Mouse (Mus musculus): ENCODE measurements around the gene Ttc26.
"Not testable (repeated sequence)": the region's sequence is repeated elsewhere in the genome, so short reads cannot be mapped to it uniquely, and the experiment has no call there.

Ttc26 gene

GRCm38 (mm10) chr6:38354723-38355353 lies 26.4 kb upstream of the Ttc26 start:
- in situ Hi-C loops (cut with MboI; ENCODE audit: low pct_unique_long_range_greater_than_20kb in 1 of 2, low sequenced_read_pairs in 2 of 2, unreplicated experiment in 1 of 2), result no loop called here

- in situ Hi-C loops (cut with MboI; ENCODE audit: low pct_unique_long_range_greater_than_20kb in 1 of 2, low sequenced_read_pairs in 2 of 2, unreplicated experiment in 1 of 2), result no loop called here
Measured at GRCm38 (mm10) chr6:38355354-38355823, 25.9 kb upstream of the Ttc26 start.

- in situ Hi-C loops (cut with MboI; ENCODE audit: low pct_unique_long_range_greater_than_20kb in 1 of 2, low sequenced_read_pairs in 2 of 2, unreplicated experiment in 1 of 2), result no loop called here
Measured at GRCm38 (mm10) chr6:38355862-38356261, 25.4 kb upstream of the Ttc26 start.

- in situ Hi-C loops (cut with MboI; ENCODE audit: low pct_unique_long_range_greater_than_20kb in 1 of 2, low sequenced_read_pairs in 2 of 2, unreplicated experiment in 1 of 2), result not testable (repeated sequence)
Measured at GRCm38 (mm10) chr6:38356661-38357433, 24.4 kb upstream of the Ttc26 start.

- in situ Hi-C loops (cut with MboI; ENCODE audit: low pct_unique_long_range_greater_than_20kb in 1 of 2, low sequenced_read_pairs in 2 of 2, unreplicated experiment in 1 of 2), result no loop called here
Measured at GRCm38 (mm10) chr6:38357603-38358252, 23.5 kb upstream of the Ttc26 start.

- in situ Hi-C loops (cut with MboI; ENCODE audit: low pct_unique_long_range_greater_than_20kb in 1 of 2, low sequenced_read_pairs in 2 of 2, unreplicated experiment in 1 of 2), result no loop called here
Measured at GRCm38 (mm10) chr6:38358253-38359027, 22.8 kb upstream of the Ttc26 start.

- in situ Hi-C loops (cut with MboI; ENCODE audit: low pct_unique_long_range_greater_than_20kb in 1 of 2, low sequenced_read_pairs in 2 of 2, unreplicated experiment in 1 of 2), result not testable (repeated sequence)
Measured at GRCm38 (mm10) chr6:38359044-38359735, 22.1 kb upstream of the Ttc26 start.

GRCm38 (mm10) chr6:38359736-38360499 lies 21.4 kb upstream of the Ttc26 start:
- in situ Hi-C loops (cut with MboI; ENCODE audit: low pct_unique_long_range_greater_than_20kb in 1 of 2, low sequenced_read_pairs in 2 of 2, unreplicated experiment in 1 of 2), result no loop called here

GRCm38 (mm10) chr6:38361065-38361464 lies 20.2 kb upstream of the Ttc26 start:
- in situ Hi-C loops (cut with MboI; ENCODE audit: low pct_unique_long_range_greater_than_20kb in 1 of 2, low sequenced_read_pairs in 2 of 2, unreplicated experiment in 1 of 2), result no loop called here

- in situ Hi-C loops (cut with MboI; ENCODE audit: low pct_unique_long_range_greater_than_20kb in 1 of 2, low sequenced_read_pairs in 2 of 2, unreplicated experiment in 1 of 2), result no loop called here
Measured at GRCm38 (mm10) chr6:38361937-38362336, 19.3 kb upstream of the Ttc26 start.

GRCm38 (mm10) chr6:38363370-38363769 lies 17.9 kb upstream of the Ttc26 start:
- in situ Hi-C loops (cut with MboI; ENCODE audit: low pct_unique_long_range_greater_than_20kb in 1 of 2, low sequenced_read_pairs in 2 of 2, unreplicated experiment in 1 of 2), result no loop called here

- in situ Hi-C loops (cut with MboI; ENCODE audit: low pct_unique_long_range_greater_than_20kb in 1 of 2, low sequenced_read_pairs in 2 of 2, unreplicated experiment in 1 of 2), result no loop called here
Measured at GRCm38 (mm10) chr6:38364121-38364520, 17.1 kb upstream of the Ttc26 start.

GRCm38 (mm10) chr6:38369945-38370344 lies 11.3 kb upstream of the Ttc26 start:
- in situ Hi-C loops (cut with MboI; ENCODE audit: low pct_unique_long_range_greater_than_20kb in 1 of 2, low sequenced_read_pairs in 2 of 2, unreplicated experiment in 1 of 2), result no loop called here

- in situ Hi-C loops (cut with MboI; ENCODE audit: low pct_unique_long_range_greater_than_20kb in 1 of 2, low sequenced_read_pairs in 2 of 2, unreplicated experiment in 1 of 2), result no loop called here
Measured at GRCm38 (mm10) chr6:38374271-38374670, 7.0 kb upstream of the Ttc26 start.

GRCm38 (mm10) chr6:38380764-38381128 lies 523 bp upstream of the Ttc26 start:
- in situ Hi-C loops (cut with MboI; ENCODE audit: low pct_unique_long_range_greater_than_20kb in 1 of 2, low sequenced_read_pairs in 2 of 2, unreplicated experiment in 1 of 2), result no loop called here

GRCm38 (mm10) chr6:38389671-38390070 lies 8.4 kb downstream of the Ttc26 start:
- in situ Hi-C loops (cut with MboI; ENCODE audit: low pct_unique_long_range_greater_than_20kb in 1 of 2, low sequenced_read_pairs in 2 of 2, unreplicated experiment in 1 of 2), result no loop called here

- in situ Hi-C loops (cut with MboI; ENCODE audit: low pct_unique_long_range_greater_than_20kb in 1 of 2, low sequenced_read_pairs in 2 of 2, unreplicated experiment in 1 of 2), result not testable (repeated sequence)
Measured at GRCm38 (mm10) chr6:38432457-38432856, 51.2 kb downstream of the Ttc26 start.

Measured in mouse embryonic stem cell (cell line).